Mouse (Mus musculus): ENCODE data around the gene Sntn. TPM values are rescaled to one million over a fixed set of nuclear protein-coding genes. Genes with fewer than 3 reads are reported as not detected.

Sntn gene
- not detected in 2 replicates for polyA plus RNA-seq (2016; fragmentation: Nextera tagmentation; extraction: Ambion mirVana)

GRCm38 (mm10) chr14:13670576-13670975, at the start of gene Sntn:
Sntn (plus strand) TSS chr14:13670876.
- WGBS, result 74% methylated on average over 2 of the region's 2 CpGs

GRCm38 (mm10) chr14:13649865-13650264, 20.8 kb upstream of the Sntn start:
- 92% methylated on average over 1 of the region's 1 CpGs for WGBS

More at GRCm38 (mm10) chr14:13670576-13670975, at the start of gene Sntn:
- no peak within 1 kb of the TSS for H3K4me3 ChIP-seq
- DNase-seq (ENCODE audit: low spot score), result no peak
- no peaks in the 10 kb centered on the region for H3K9me3 ChIP-seq
- no peaks in the 10 kb centered on the region for H3K27me3 ChIP-seq (ENCODE audit: insufficient read depth, poor library complexity, severe bottlenecking)
- H3K27ac ChIP-seq, result no peak within 1 kb of the TSS
- no peaks in the 10 kb centered on the region for H3K4me1 ChIP-seq
- no peaks in the 10 kb centered on the region for H3K36me3 ChIP-seq

GRCm38 (mm10) chr14:13651039-13651438, 19.6 kb upstream of the Sntn start:
- H3K27ac ChIP-seq, result no peak overlapping the region

More at GRCm38 (mm10) chr14:13649865-13650264, 20.8 kb upstream of the Sntn start:
- Histone ChIP-seq H3K36me3 (no peaks in the 10 kb centered on the region), H3K27me3 (ENCODE audit: insufficient read depth, poor library complexity, severe bottlenecking) (no peaks in the 10 kb centered on the region), H3K4me1 (no peaks in the 10 kb centered on the region), H3K4me3 (no peak overlapping the region), H3K9me3 (no peaks in the 10 kb centered on the region), H3K27ac (no peak overlapping the region)
- no peak for DNase-seq (ENCODE audit: low spot score)

GRCm38 (mm10) chr14:13651541-13652298, 19.0 kb upstream of the Sntn start:
- H3K27me3 ChIP-seq (ENCODE audit: insufficient read depth, poor library complexity, severe bottlenecking), result no peaks in the 10 kb centered on the region
- no peak overlapping the region for H3K27ac ChIP-seq
- no peaks in the 10 kb centered on the region for H3K9me3 ChIP-seq
- DNase-seq (ENCODE audit: low spot score), result no peak
- H3K4me1 ChIP-seq, result no peaks in the 10 kb centered on the region
- H3K36me3 ChIP-seq, result no peaks in the 10 kb centered on the region
- H3K4me3 ChIP-seq, result no peak overlapping the region
- 74% methylated on average over 2 of the region's 2 CpGs for WGBS

More at GRCm38 (mm10) chr14:13651039-13651438, 19.6 kb upstream of the Sntn start:
- H3K9me3 ChIP-seq, result no peaks in the 10 kb centered on the region
- no peak for DNase-seq (ENCODE audit: low spot score)
- 82% methylated on average over 1 of the region's 1 CpGs for WGBS
- no peaks in the 10 kb centered on the region for H3K36me3 ChIP-seq
- no peaks in the 10 kb centered on the region for H3K4me1 ChIP-seq
- no peak overlapping the region for H3K4me3 ChIP-seq
- H3K27me3 ChIP-seq (ENCODE audit: insufficient read depth, poor library complexity, severe bottlenecking), result no peaks in the 10 kb centered on the region

- 56% methylated on average over 1 of the region's 1 CpGs for WGBS
Observed at GRCm38 (mm10) chr14:13686716-13687115, 16.0 kb downstream of the Sntn start.

GRCm38 (mm10) chr14:13690426-13690825, 19.8 kb downstream of the Sntn start:
- no peaks in the 10 kb centered on the region for H3K36me3 ChIP-seq
- WGBS, result 65% methylated on average over 2 of the region's 2 CpGs
- H3K9me3 ChIP-seq, result no peaks in the 10 kb centered on the region
- DNase-seq (ENCODE audit: low spot score), result no peak
- H3K27ac ChIP-seq, result no peak overlapping the region
- no peak overlapping the region for H3K4me3 ChIP-seq
- no peaks in the 10 kb centered on the region for H3K27me3 ChIP-seq (ENCODE audit: insufficient read depth, poor library complexity, severe bottlenecking)
- H3K4me1 ChIP-seq, result no peaks in the 10 kb centered on the region

More at GRCm38 (mm10) chr14:13686716-13687115, 16.0 kb downstream of the Sntn start:
- H3K4me3 ChIP-seq, result no peak overlapping the region
- no peak for DNase-seq (ENCODE audit: low spot score)
- H3K36me3 ChIP-seq, result no peaks in the 10 kb centered on the region
- H3K27me3 ChIP-seq (ENCODE audit: insufficient read depth, poor library complexity, severe bottlenecking), result no peaks in the 10 kb centered on the region
- H3K9me3 ChIP-seq, result no peaks in the 10 kb centered on the region
- H3K4me1 ChIP-seq, result peaks cover 4% of the 10 kb centered on the region; the same call in 1 of the 2 replicates
- H3K27ac ChIP-seq, result no peak overlapping the region

- Histone ChIP-seq H3K27me3 (ENCODE audit: insufficient read depth, poor library complexity, severe bottlenecking) (no peaks in the 10 kb centered on the region), H3K4me3 (no peak overlapping the region), H3K36me3 (no peaks in the 10 kb centered on the region), H3K27ac (no peak overlapping the region), H3K4me1 (no peaks in the 10 kb centered on the region), H3K9me3 (no peaks in the 10 kb centered on the region)
- WGBS, result 27% methylated on average over 4 of the region's 4 CpGs
- DNase-seq (ENCODE audit: low spot score), result no peak
Observed at GRCm38 (mm10) chr14:13732263-13732662, 61.6 kb downstream of the Sntn start.

Other genes with a start within 250 kb of the Sntn start
- 0.05 TPM in 1 of 2 replicates, not detected in the other for gene Gm281, start 243.6 kb downstream of the Sntn start, polyA plus RNA-seq (2016; fragmentation: Nextera tagmentation; extraction: Ambion mirVana)

All from heart, embryonic 10.5 days (tissue).